8 mouse cellular contexts compared by ENCODE assay signal in the genomic region with DNA sequence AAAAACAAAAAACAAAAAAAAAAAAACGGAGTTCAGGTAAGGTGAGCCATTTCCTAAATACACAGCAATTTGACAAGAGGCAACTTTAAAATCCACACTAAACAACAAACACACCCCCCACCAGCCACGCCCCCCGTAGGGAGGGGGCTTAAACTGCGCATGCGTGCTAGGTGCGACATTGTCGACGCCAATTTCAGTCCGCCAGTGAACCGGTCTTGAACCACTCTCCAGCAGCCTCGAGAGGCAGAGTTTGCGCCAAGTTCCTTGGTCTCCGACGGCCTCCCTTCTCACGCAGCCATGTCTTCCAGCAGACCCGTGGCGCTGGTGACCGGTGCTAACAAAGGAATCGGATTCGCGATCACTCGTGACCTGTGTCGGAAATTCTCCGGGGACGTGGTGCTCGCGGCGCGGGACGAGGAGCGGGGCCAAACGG. TPM values are rescaled to one million over a fixed set of nuclear protein-coding genes. Genes with fewer than 3 reads are reported as not detected.
DNase-seq lines count a peak whose midpoint lies in the region; ATAC-seq and TF ChIP-seq lines count a peak whose summit lies in the region.

No protein-coding gene starts in this region.

- no peak overlapping the region for H3K4me3 ChIP-seq in C2C12 (ENCODE audit: insufficient read depth, poor library complexity, severe bottlenecking)
- peak overlapping the region; percentile 68 for H3K4me3 ChIP-seq in erythroblast, embryonic 14.5 days (replicated peaks)
- peak overlapping the region; percentile 77 for H3K4me3 ChIP-seq in heart, embryonic 13.5 days
- peak overlapping the region; percentile 64 for H3K4me3 ChIP-seq in kidney, postnatal 0 days (replicated peaks; ENCODE audit: low read depth, low read length)
- peak overlapping the region; percentile 68 for H3K4me3 ChIP-seq in liver, embryonic 12.5 days

- H3K9me3 ChIP-seq in erythroblast, embryonic 14.5 days (ENCODE audit: control insufficient read depth, low read length), result no peaks in the 10 kb centered on the region
- H3K9me3 ChIP-seq in heart, embryonic 13.5 days, result no peaks in the 10 kb centered on the region
- no peaks in the 10 kb centered on the region for H3K9me3 ChIP-seq in kidney, postnatal 0 days (replicated peaks; ENCODE audit: low read length)
- no peaks in the 10 kb centered on the region for H3K9me3 ChIP-seq in liver, embryonic 12.5 days (replicated peaks)

- DNase-seq in brain, adult 2 months (ENCODE audit: low read depth, low spot score), result peak; percentile 95
- peak; percentile 95 for DNase-seq in kidney, postnatal 0 days (ENCODE audit: low spot score)
- DNase-seq in naive thymus-derived CD4-positive, alpha-beta T cell, adult 2 months (ENCODE audit: low read depth), result peak; percentile 95
- peak; percentile 92 for DNase-seq in splenic B cell, adult 2 months (ENCODE audit: low read depth, low spot score)

- H3K36me3 ChIP-seq in C2C12 (ENCODE audit: control insufficient read depth, insufficient read depth), result no peaks in the 10 kb centered on the region
- peaks cover 4% of the 10 kb centered on the region for H3K36me3 ChIP-seq in erythroblast, embryonic 14.5 days (ENCODE audit: control insufficient read depth)
- H3K36me3 ChIP-seq in heart, embryonic 13.5 days, result peaks cover 33% of the 10 kb centered on the region
- H3K36me3 ChIP-seq in kidney, postnatal 0 days (ENCODE audit: insufficient read depth, low read length), result no peaks in the 10 kb centered on the region
- H3K36me3 ChIP-seq in liver, embryonic 12.5 days, result peaks cover 5% of the 10 kb centered on the region
- no peaks in the 10 kb centered on the region for H3K36me3 ChIP-seq in splenic B cell, adult 2 months (ENCODE audit: control insufficient read depth, insufficient read depth, low read length, poor library complexity, severe bottlenecking)

- peak overlapping the region; percentile 87 for H3K9ac ChIP-seq in heart, embryonic 13.5 days
- H3K9ac ChIP-seq in kidney, postnatal 0 days (ENCODE audit: low read depth, low read length), result peak overlapping the region; percentile 86
- H3K9ac ChIP-seq in liver, embryonic 12.5 days, result peak overlapping the region; percentile 81

- peak overlapping the region; percentile 55 for H3ac ChIP-seq in C2C12 (ENCODE audit: control insufficient read depth, insufficient read length, low read depth)

- TF ChIP-seq CTCF in C2C12 (IDR thresholded peaks at IDR 0.05; ENCODE audit: control insufficient read depth, insufficient read depth, insufficient read length), result no peak
- peak; percentile 13 for TF ChIP-seq CTCF in kidney, postnatal 0 days (IDR thresholded peaks at IDR 0.05; ENCODE audit: low read depth)

- H3K79me2 ChIP-seq in C2C12 (ENCODE audit: control insufficient read depth, insufficient read depth), result no peaks in the 10 kb centered on the region

- ATAC-seq in heart, embryonic 13.5 days (ENCODE audit: extremely low read depth, insufficient number of reproducible peaks, low FRiP score, low TSS enrichment), result peak; percentile 59; the same call in 1 of the 2 replicates
- peak; percentile 52 for ATAC-seq in kidney, postnatal 0 days (replicated peaks; ENCODE audit: low FRiP score, low read depth)
- peak; percentile 53 for ATAC-seq in liver, embryonic 12.5 days

- WGBS in heart, embryonic 13.5 days, result 0% methylated on average over 32 of the region's 32 CpGs
- WGBS in kidney, postnatal 0 days, result under 1% methylated on average over 32 of the region's 32 CpGs
- under 1% methylated on average over 32 of the region's 32 CpGs for WGBS in liver, embryonic 12.5 days (ENCODE audit: insufficient replicate concordance)

- peak overlapping the region; percentile 79 for H3K4me2 ChIP-seq in heart, embryonic 13.5 days
- peak overlapping the region; percentile 90 for H3K4me2 ChIP-seq in kidney, postnatal 0 days (ENCODE audit: low read length)
- H3K4me2 ChIP-seq in liver, embryonic 12.5 days, result peak overlapping the region; percentile 97

- H3K4me1 ChIP-seq in erythroblast, embryonic 14.5 days (ENCODE audit: control insufficient read depth), result peaks cover 38% of the 10 kb centered on the region
- peaks cover 23% of the 10 kb centered on the region for H3K4me1 ChIP-seq in heart, embryonic 13.5 days
- peaks cover 7% of the 10 kb centered on the region; the same call in 1 of the 2 replicates for H3K4me1 ChIP-seq in kidney, postnatal 0 days (replicated peaks; ENCODE audit: insufficient read depth, low read length)
- H3K4me1 ChIP-seq in liver, embryonic 12.5 days, result peaks cover 37% of the 10 kb centered on the region

- no peaks in the 10 kb centered on the region for H3K79me3 ChIP-seq in C2C12 (ENCODE audit: low read depth)

- H3K27me3 ChIP-seq in C2C12 (ENCODE audit: control insufficient read depth, insufficient read depth, insufficient read length), result no peaks in the 10 kb centered on the region
- H3K27me3 ChIP-seq in erythroblast, embryonic 14.5 days (ENCODE audit: control insufficient read depth), result peaks cover 26% of the 10 kb centered on the region
- no peaks in the 10 kb centered on the region; the same call in 1 of the 2 replicates for H3K27me3 ChIP-seq in heart, embryonic 13.5 days (replicated peaks)
- no peaks in the 10 kb centered on the region for H3K27me3 ChIP-seq in kidney, postnatal 0 days (ENCODE audit: insufficient read depth, low read length)
- peaks cover 16% of the 10 kb centered on the region; the same call in 1 of the 2 replicates for H3K27me3 ChIP-seq in liver, embryonic 12.5 days (replicated peaks)
- no peaks in the 10 kb centered on the region for H3K27me3 ChIP-seq in splenic B cell, adult 2 months (ENCODE audit: control insufficient read depth, insufficient read depth, low read length, poor library complexity, severe bottlenecking)

- peak overlapping the region; percentile 79 for H3K27ac ChIP-seq in heart, embryonic 13.5 days (replicated peaks)
- H3K27ac ChIP-seq in kidney, postnatal 0 days, result peak overlapping the region; percentile 86
- H3K27ac ChIP-seq in liver, embryonic 12.5 days, result peak overlapping the region; percentile 57

TF ChIP-seq in C2C12, 6 proteins besides CTCF, POLR2A, EP300 and RAD21:
- no peak for TF ChIP-seq FOSL1 (IDR thresholded peaks at IDR 0.05; ENCODE audit: insufficient read depth, low read length, poor library complexity, severe bottlenecking)
- no peak for TF ChIP-seq USF1 (IDR thresholded peaks at IDR 0.05; ENCODE audit: low read depth)
- no peak for TF ChIP-seq MAX (IDR thresholded peaks at IDR 0.05)
- no peak for TF ChIP-seq MYOD1 (IDR thresholded peaks at IDR 0.05; ENCODE audit: control insufficient read depth, insufficient read length, low read depth)
- TF ChIP-seq CEBPB (IDR thresholded peaks at IDR 0.05; ENCODE audit: low read depth), result no peak
- TF ChIP-seq MYOG (IDR thresholded peaks at IDR 0.05; ENCODE audit: control insufficient read depth, extremely low read depth, insufficient read length), result no peak

RNA-seq across cellular contexts. Expression of a gene that starts 2.0 kb away (rescaled TPM):
- 18.2 TPM for polyA plus RNA-seq in C2C12 (2012; fragmentation: generic; extraction: Trizol)
- 4.5 and 5.4 TPM in 2 replicates for polyA plus RNA-seq in erythroblast, embryonic 14.5 days (2012)
- 58.6 and 59.4 TPM in 2 replicates for polyA plus RNA-seq in heart, embryonic 13.5 days (2015; fragmentation: Nextera tagmentation; extraction: Ambion mirVana)
- polyA plus RNA-seq in kidney, postnatal 0 days (2015; fragmentation: Nextera tagmentation; extraction: Ambion mirVana), result 278 and 299 TPM in 2 replicates
- polyA plus RNA-seq in liver, embryonic 12.5 days (2016; fragmentation: Nextera tagmentation; extraction: Ambion mirVana), result 24.1 and 28.0 TPM in 2 replicates

RNA-seq across cellular contexts. Expression of a gene that starts 3.8 kb away (rescaled TPM):
- 6.2 TPM for polyA plus RNA-seq in C2C12 (2012; fragmentation: generic; extraction: Trizol)
- 0.11 and 0.45 TPM in 2 replicates for polyA plus RNA-seq in erythroblast, embryonic 14.5 days (2012)
- 5.4 and 5.8 TPM in 2 replicates for polyA plus RNA-seq in heart, embryonic 13.5 days (2015; fragmentation: Nextera tagmentation; extraction: Ambion mirVana)
- 12.3 and 12.5 TPM in 2 replicates for polyA plus RNA-seq in kidney, postnatal 0 days (2015; fragmentation: Nextera tagmentation; extraction: Ambion mirVana)
- 6.5 and 7.6 TPM in 2 replicates for polyA plus RNA-seq in liver, embryonic 12.5 days (2016; fragmentation: Nextera tagmentation; extraction: Ambion mirVana)

RNA-seq across cellular contexts. Expression of a gene that starts 20.2 kb away (rescaled TPM):
- polyA plus RNA-seq in C2C12 (2012; fragmentation: generic; extraction: Trizol), result not detected
- polyA plus RNA-seq in erythroblast, embryonic 14.5 days (2012), result not detected in 2 replicates
- polyA plus RNA-seq in heart, embryonic 13.5 days (2015; fragmentation: Nextera tagmentation; extraction: Ambion mirVana), result not detected in 2 replicates
- polyA plus RNA-seq in kidney, postnatal 0 days (2015; fragmentation: Nextera tagmentation; extraction: Ambion mirVana), result not detected in 2 replicates
- polyA plus RNA-seq in liver, embryonic 12.5 days (2016; fragmentation: Nextera tagmentation; extraction: Ambion mirVana), result not detected in 2 replicates
